Mouse (Mus musculus): ENCODE results near the gene E4f1. TPM values are rescaled to one million over a fixed set of nuclear protein-coding genes. Genes with fewer than 3 reads are reported as not detected.

Gene E4f1
- total RNA-seq (2021), result 10 to 100 TPM; 19.0 to 25.2 TPM
- long read RNA-seq, experiment 1, partial matches to known transcripts, result 5 of 24 reads
- long read RNA-seq, experiment 1, other reads (novel, unspliced or antisense), result 15 of 24 reads
- long read RNA-seq, experiment 2, partial matches to known transcripts, result 1 of 25 reads
- long read RNA-seq, experiment 2, other reads (novel, unspliced or antisense), result 18 of 25 reads

DNA sequence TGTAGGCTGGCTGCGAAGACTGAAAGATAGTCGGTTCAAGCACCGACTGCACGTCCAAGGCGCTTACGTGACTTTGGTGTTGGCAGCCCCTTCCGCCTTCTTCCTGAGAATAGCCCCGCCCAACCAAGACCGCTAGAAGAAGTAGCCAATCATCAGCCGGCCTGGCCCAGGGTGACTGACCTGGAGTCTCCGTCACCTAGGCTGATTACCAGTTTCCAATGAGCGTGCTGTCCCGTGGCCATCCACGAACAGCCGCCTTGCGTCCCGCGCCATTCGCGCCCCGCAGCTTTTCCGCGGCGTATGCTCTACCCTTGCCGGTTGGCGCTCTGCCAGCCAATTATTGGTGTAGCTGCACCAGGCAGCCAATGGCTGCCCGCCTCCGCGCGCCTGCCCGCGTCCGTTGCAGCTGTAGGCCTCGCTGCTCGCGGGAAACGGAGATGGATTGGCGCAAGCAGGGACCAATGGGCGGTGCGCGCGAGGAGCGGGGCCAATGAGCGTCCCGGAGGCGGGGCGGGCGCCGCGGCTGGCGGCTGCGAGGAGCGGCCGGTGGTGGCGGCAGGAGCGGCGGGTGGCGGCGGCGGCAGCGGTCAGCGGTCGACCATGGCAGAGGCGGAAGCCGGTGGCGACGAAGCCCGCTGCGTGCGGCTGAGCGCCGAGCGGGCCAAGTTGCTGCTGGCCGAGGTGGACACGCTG lies at the start of gene E4f1, which contains the start of gene Pgp:
TSS of gene E4f1 (minus strand) at position 404 of the 693 bp plus-strand sequence.
TSS of gene Pgp (plus strand) at position 483 of the 693 bp plus-strand sequence.
- DNase-seq, result peak; percentile 99

DNA sequence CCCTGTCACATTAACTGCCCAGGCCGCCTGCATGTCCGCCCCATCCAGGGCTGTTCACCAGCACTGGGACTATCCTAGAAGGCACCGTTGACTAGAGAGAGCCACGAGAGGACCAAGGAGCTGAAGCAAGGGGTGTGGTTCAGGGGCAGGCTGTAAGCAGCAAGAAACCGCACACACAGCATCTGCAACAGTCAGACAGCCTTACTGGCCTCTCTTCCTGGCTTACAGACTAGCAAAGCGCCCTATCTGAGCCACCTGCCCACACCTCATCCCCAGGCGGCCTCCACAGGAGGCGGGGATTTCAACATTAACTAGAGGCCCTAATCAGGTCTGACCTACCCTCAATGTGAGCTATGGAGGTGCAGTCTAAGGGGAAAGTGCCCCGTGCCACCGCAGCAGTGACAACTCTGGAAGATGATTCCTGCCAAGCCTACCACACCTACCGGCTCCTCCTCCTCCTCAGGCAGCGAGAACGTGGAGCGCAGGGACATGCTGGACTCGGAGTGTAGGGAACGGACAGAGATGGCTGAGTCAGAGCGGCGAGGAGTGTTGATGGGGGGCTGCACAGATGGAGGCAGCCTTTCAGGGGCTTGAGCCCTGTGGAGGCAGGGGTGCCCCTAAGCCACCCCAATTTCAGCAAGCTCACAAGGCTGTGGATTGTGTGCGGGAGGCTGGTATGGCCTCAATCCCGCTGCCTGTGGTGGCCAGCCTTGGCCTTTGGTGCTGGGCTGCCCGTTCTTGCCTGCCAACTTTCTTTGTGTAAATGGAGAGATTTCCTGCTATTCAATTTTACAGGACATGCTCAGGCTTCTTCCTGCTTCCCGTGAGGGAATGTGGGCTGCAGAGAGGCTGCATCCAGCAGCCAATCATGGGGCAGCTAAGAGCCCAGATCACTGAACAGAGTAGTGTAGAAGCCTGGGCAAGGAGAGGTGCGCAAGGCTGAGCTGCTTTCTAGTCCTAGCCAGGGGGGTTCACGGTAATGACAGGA lies 44.5 kb upstream of the E4f1 start:
- DNase-seq, result no peak

DNA sequence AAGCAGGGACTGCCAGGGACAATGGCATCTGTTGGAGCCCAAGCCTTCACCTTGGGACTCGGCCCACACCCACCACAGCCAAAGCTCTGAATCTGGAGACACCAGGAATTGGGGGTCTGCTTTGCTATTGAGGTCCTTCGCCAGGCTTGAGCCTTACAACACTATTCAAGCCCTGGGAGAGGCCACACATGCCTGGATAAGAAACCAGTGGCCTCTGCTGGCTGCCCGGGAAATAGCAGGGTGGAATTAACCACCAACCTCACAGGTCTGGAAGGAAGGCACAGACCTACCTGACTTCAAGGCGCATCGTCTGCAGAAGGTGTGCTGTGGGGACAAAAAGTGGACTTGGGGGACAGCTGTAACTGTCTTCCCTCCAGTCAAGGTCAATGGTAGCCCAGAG lies 43.5 kb upstream of the E4f1 start:
- peak; percentile 77 for DNase-seq

DNA sequence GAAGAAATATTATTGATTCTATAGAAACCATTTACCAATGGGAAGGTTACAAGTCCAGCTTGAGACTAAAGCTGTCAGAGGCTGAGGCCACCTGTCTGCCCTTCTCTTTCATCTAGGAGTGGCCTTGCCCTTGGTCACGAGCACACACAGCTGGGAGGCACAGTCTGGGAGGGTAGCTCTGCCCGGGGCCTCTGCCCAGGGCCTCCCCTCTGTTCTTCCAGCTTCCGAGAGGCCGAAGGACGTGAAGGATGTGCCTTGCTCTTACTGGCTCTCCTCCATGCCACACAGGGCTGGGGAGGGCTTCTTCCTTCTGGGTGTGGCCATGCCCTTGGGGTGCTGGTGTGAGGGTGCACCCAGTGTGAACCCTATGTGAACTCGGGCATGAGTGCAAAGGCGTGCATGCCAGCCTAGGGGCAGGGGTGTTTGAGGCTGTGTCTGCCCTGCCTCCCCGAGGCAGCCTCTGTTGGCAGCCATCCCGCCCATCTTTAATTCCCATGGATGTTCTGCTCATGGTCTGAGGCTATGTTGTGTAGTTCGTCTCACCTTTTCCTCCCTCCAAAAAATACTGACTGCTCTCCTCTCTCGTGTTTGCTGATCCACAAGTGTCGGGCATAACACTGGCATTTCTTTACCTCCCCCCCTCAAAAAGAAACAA lies 37.8 kb upstream of the E4f1 start:
- DNase-seq, result peak; percentile 54

DNA sequence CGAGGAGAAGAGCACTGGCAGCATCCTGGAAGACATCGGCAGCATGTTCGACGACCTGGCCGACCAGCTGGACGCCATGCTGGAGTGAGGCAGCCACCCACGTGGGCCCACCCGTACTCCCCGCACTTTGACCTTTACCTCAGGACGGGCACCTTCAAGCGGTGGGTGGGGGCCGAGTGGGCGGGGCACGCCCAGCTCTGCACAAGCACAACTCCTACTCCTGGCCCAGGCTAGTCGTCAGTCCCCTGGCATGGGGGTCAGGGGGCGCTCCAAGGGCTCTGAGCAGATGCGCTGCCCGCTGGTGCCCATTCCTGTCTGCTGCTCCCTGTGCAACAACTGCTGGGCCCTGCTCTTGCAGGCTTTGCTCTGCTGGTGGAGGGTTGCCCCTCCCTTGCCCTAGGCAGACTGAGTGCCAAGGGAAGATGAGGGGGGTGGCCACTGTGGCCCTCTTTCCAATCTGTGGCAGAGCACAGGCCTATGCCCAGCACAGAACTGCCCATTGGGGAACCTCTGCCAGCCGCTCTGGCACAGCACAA lies 37.1 kb upstream of the E4f1 start:
- DNase-seq, result no peak

GRCm38 (mm10) chr17:24506332-24507070 lies 36.4 kb upstream of the E4f1 start:
- DNase-seq, result peak; percentile 66

DNA sequence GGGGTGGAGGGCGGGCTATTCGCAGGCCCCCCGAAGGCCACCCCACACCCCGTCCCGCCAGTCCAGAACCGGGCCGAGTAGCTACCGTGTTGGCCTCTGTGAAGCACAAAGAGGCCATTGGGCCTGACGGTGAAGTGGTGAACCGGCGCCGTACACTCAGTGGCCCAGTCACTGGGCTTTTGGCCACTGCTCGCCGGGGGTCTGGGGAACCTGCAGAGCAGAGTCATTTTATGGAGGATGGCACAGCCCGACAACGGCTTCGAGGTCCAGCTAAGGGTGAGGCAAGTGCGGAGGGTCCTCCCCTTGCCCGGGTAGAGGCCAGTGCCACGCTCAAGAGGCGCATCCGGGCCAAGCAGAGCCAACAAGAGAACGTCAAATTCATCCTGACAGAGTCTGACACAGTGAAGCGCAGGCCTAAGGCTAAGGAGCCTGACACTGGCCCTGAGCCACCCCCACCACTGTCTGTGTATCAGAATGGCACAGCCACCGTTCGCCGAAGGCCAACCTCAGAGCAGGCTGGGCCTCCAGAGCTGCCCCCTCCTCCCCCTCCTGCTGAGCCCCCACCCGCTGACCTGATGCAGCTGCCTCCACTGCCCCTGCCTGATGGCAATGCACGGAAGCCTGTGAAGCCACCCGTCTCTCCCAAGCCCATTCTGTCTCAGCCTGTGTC lies 35.3 kb upstream of the E4f1 start:
- DNase-seq, result no peak

DNA sequence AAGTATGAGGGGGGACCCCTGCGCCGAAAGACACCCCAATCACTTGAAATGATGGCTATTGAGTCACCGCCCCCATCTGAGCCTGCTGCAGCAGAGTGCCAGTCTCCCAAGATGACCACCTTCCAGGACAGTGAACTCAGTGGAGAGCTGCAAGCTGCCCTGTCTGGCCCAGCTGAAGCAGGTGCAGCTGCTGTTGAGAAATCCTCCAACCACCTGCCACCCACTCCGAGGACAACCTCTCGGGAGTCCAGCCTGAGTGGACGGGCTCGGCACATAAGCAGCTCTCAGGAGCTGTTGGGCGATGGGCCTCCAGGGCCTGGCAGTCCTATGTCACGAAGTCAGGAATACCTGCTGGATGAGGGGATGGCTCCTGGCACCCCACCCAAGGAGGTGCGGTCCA lies 34.0 kb upstream of the E4f1 start:
- no peak for DNase-seq

GRCm38 (mm10) chr17:24502208-24502607 lies 32.1 kb upstream of the E4f1 start:
- DNase-seq, result no peak

- no peak for DNase-seq
These were observed 25.9 kb upstream of the E4f1 start for GRCm38 (mm10) chr17:24496026-24496425.

GRCm38 (mm10) chr17:24495443-24495842 lies 25.3 kb upstream of the E4f1 start:
- DNase-seq, result no peak

DNA sequence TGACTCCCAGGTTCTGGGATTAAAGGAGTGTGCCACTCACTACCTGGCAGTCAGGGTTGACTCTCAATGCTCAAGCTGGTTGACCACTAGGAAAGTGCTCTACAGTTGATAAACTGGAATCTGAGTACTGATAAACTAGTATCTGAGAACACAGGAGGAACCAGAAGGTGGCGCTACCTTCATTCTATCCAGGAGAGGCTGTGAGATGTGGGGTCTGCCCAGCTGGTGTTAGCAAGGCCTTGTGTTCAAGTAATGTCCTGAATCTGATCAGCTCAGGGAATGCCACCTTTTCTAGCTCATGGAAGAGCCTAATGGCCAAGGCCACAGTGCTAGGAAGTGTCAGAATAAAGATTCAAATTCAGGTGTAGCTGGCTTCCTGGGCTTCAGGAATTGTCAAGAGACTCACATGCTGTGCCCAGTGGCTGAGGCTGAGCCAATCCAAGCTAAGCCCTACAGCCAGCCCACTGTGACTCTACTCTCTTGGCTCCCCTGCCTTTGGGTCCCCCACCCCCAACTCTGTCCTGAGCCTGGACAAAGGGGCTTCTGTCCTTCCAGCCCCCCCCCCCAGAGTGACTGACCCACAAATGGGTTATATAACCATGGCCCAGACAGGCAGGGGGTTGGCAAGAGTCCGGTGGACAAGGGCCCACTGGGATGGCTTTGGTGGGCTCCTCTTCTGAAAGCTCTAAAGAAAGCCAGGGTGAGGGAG lies 24.7 kb upstream of the E4f1 start:
- peak; percentile 72 for DNase-seq

DNA sequence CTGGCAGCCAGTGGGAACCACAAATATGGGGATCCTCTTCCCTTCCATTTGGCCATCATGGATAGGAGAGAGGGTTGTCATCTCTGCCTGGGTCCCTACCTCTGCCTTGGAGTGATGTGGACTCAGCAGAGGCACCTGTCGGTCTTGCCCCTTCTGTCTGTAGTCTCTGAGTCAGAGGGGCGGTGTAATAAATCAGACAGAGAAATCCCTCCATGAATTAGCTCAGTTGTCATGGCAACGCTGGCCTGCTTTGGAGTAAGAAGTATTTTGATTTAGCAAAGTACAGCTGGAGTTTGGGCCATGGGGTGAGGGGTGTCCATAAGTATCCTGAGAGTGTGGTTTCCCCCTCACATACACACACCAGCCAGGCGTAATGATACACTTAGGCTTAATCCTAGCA lies 20.3 kb upstream of the E4f1 start:
- DNase-seq, result no peak

GRCm38 (mm10) chr17:24489265-24490030 lies 19.3 kb upstream of the E4f1 start:
- no peak for DNase-seq

GRCm38 (mm10) chr17:24488662-24489264 lies 18.6 kb upstream of the E4f1 start:
- no peak for DNase-seq

- peak; percentile 63 for DNase-seq
These were observed 18.1 kb upstream of the E4f1 start, which contains the start of gene Caskin1 for GRCm38 (mm10) chr17:24488186-24488661. TSS of gene Caskin1 (plus strand) at chr17:24488601.

DNA sequence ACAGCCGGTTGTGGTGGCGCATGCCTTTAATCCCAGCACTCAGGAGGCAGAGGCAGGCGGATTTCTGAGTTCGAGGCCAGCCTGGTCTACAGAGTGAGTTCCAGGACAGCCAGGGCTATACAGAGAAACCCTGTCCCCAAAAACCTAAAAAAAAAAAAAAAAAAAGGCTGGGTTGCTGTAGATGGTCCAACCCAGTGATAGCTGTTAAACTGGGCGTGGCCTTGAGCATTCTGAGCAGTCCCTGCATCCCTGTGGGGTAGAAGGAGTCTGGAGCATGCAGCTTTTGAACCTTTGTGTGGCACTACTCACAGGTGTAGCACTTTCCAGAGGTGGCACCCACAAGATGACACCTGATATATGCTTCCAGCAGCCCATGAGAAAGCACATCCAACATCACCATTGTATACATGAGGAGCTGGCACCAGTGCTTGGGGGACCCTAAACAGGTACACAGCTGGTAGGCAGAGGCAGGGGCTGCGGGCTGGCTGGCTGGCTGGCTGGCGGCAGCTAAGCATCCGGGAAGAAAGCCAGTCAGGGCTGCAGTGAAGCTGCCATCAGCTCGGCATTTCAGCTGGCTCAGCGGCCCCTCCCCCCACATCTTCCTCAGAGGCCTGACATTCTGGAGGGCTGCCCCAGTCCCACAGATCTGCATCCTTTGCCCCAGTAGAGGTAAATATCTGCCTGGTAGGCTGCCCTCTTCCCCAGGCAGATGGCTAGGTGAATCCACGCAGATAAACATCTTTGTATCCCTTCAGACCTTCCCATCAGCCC lies 15.2 kb upstream of the E4f1 start:
- DNase-seq, result no peak

- no peak for DNase-seq
These were observed 13.4 kb upstream of the E4f1 start for GRCm38 (mm10) chr17:24483495-24483894.
